Mouse (Mus musculus): ENCODE measurements at regions not wholly inside any gene's neighbourhood (a gene's known extent, or its start where the extent isn't known, plus 50 kb on each side); places are given as distances from the start of the nearest gene placed in this dataset.
A peak's percentile ranks its signal among the peaks of the same experiment; 100 is the strongest.

GRCm38 (mm10) chr5:120251697-120252401 is 135.6 kb downstream of the Rbm19 start:
- peak overlapping the region; percentile 23; the same call in 1 of the 2 replicates for H3K4me2 ChIP-seq (ENCODE audit: low read depth, low read length, poor library complexity, severe bottlenecking)
- H3K9ac ChIP-seq (replicated peaks; ENCODE audit: low read length, poor library complexity, severe bottlenecking), result no peak overlapping the region
- ATAC-seq (ENCODE audit: low FRiP score) (no peak), DNase-seq (ENCODE audit: low spot score) (peak; percentile 44)
- no peaks in the 10 kb centered on the region for H3K9me3 ChIP-seq (ENCODE audit: low read length)
- H3K27ac ChIP-seq (ENCODE audit: low read depth, low read length), result 0 out of 2 replicates have a peak overlapping the region, but pooled peaks have one; percentile 51
- no peaks in the 10 kb centered on the region for H3K36me3 ChIP-seq (ENCODE audit: insufficient read depth, low read length)
- no peaks in the 10 kb centered on the region for H3K27me3 ChIP-seq (ENCODE audit: insufficient read depth, low read length)
- WGBS, result 15% methylated on average over 22 of the region's 22 CpGs
- H3K4me3 ChIP-seq (ENCODE audit: low read depth, low read length), result no peak overlapping the region
- no peak for TF ChIP-seq CTCF (IDR thresholded peaks at IDR 0.05)
- 0 out of 2 replicates have a peak, but pooled peaks cover 3% of the 10 kb centered on the region for H3K4me1 ChIP-seq (ENCODE audit: insufficient read depth, low read length)

- ATAC-seq (ENCODE audit: low FRiP score), result no peak
- Histone ChIP-seq H3K4me2 (ENCODE audit: low read depth, low read length, poor library complexity, severe bottlenecking) (no peak overlapping the region), H3K4me1 (ENCODE audit: insufficient read depth, low read length) (0 out of 2 replicates have a peak, but pooled peaks cover 3% of the 10 kb centered on the region), H3K27me3 (ENCODE audit: insufficient read depth, low read length) (no peaks in the 10 kb centered on the region), H3K9ac (replicated peaks; ENCODE audit: low read length, poor library complexity, severe bottlenecking) (no peak overlapping the region), H3K36me3 (ENCODE audit: insufficient read depth, low read length) (no peaks in the 10 kb centered on the region), H3K27ac (ENCODE audit: low read depth, low read length) (no peak overlapping the region), H3K9me3 (ENCODE audit: low read length) (no peaks in the 10 kb centered on the region), H3K4me3 (ENCODE audit: low read depth, low read length) (no peak overlapping the region)
- peak; percentile 65 for DNase-seq (ENCODE audit: low spot score)
- whole genome bisulfite sequencing, result 19% methylated on average over 8 of the region's 8 CpGs
- peak; percentile 58 for TF ChIP-seq CTCF (IDR thresholded peaks at IDR 0.05)
Measured at GRCm38 (mm10) chr5:120252551-120252950, 136.3 kb downstream of the Rbm19 start.

- ATAC-seq (ENCODE audit: low FRiP score), result no peak
- 13% methylated on average over 14 of the region's 14 CpGs for WGBS
- H3K27me3 ChIP-seq (ENCODE audit: insufficient read depth, low read length), result no peaks in the 10 kb centered on the region
- no peak overlapping the region for H3K4me3 ChIP-seq (ENCODE audit: low read depth, low read length)
- no peak for TF ChIP-seq CTCF (IDR thresholded peaks at IDR 0.05)
- H3K4me1 ChIP-seq (ENCODE audit: insufficient read depth, low read length), result no peaks in the 10 kb centered on the region
- H3K4me2 ChIP-seq (ENCODE audit: low read depth, low read length, poor library complexity, severe bottlenecking), result no peak overlapping the region
- no peak overlapping the region for H3K27ac ChIP-seq (ENCODE audit: low read depth, low read length)
- no peak for DNase-seq (ENCODE audit: low spot score)
- H3K36me3 ChIP-seq (ENCODE audit: insufficient read depth, low read length), result no peaks in the 10 kb centered on the region
- no peak overlapping the region for H3K9ac ChIP-seq (replicated peaks; ENCODE audit: low read length, poor library complexity, severe bottlenecking)
- H3K9me3 ChIP-seq (ENCODE audit: low read length), result no peaks in the 10 kb centered on the region
Measured at GRCm38 (mm10) chr5:120262715-120263273, 146.5 kb downstream of the Rbm19 start.

- Histone ChIP-seq H3K4me2 (ENCODE audit: low read depth, low read length, poor library complexity, severe bottlenecking) (peak overlapping the region; percentile 10; the same call in 1 of the 2 replicates), H3K27ac (ENCODE audit: low read depth, low read length) (peak overlapping the region; percentile 83), H3K9me3 (ENCODE audit: low read length) (no peaks in the 10 kb centered on the region), H3K4me3 (ENCODE audit: low read depth, low read length) (no peak overlapping the region), H3K4me1 (ENCODE audit: insufficient read depth, low read length) (peaks cover 9% of the 10 kb centered on the region; the same call in 1 of the 2 replicates), H3K27me3 (ENCODE audit: insufficient read depth, low read length) (no peaks in the 10 kb centered on the region), H3K9ac (replicated peaks; ENCODE audit: low read length, poor library complexity, severe bottlenecking) (0 out of 2 replicates have a peak overlapping the region, but pooled peaks have one; percentile 19), H3K36me3 (ENCODE audit: insufficient read depth, low read length) (no peaks in the 10 kb centered on the region)
- no peak for TF ChIP-seq CTCF (IDR thresholded peaks at IDR 0.05)
- DNase-seq (ENCODE audit: low spot score) (peak; percentile 76), ATAC-seq (ENCODE audit: low FRiP score) (peak; percentile 65)
- WGBS, result 5% methylated on average over 22 of the region's 22 CpGs
Measured at GRCm38 (mm10) chr5:120269416-120269860, 153.2 kb downstream of the Rbm19 start.

- H3K4me1 ChIP-seq (ENCODE audit: insufficient read depth, low read length), result peaks cover 9% of the 10 kb centered on the region; the same call in 1 of the 2 replicates
- H3K36me3 ChIP-seq (ENCODE audit: insufficient read depth, low read length), result no peaks in the 10 kb centered on the region
- DNase-seq (ENCODE audit: low spot score), result peak; percentile 68
- no peak for TF ChIP-seq CTCF (IDR thresholded peaks at IDR 0.05)
- H3K27me3 ChIP-seq (ENCODE audit: insufficient read depth, low read length), result no peaks in the 10 kb centered on the region
- no peak overlapping the region for H3K4me3 ChIP-seq (ENCODE audit: low read depth, low read length)
- ATAC-seq (ENCODE audit: low FRiP score), result peak; percentile 38; the same call in 1 of the 2 replicates
- 29% methylated on average over 14 of the region's 14 CpGs for WGBS
- no peaks in the 10 kb centered on the region for H3K9me3 ChIP-seq (ENCODE audit: low read length)
- H3K9ac ChIP-seq (replicated peaks; ENCODE audit: low read length, poor library complexity, severe bottlenecking), result no peak overlapping the region
- H3K4me2 ChIP-seq (ENCODE audit: low read depth, low read length, poor library complexity, severe bottlenecking), result no peak overlapping the region
- no peak overlapping the region for H3K27ac ChIP-seq (ENCODE audit: low read depth, low read length)
Measured at GRCm38 (mm10) chr5:120270887-120271616, 154.8 kb downstream of the Rbm19 start.
